Mouse (Mus musculus): ENCODE results near the gene Il17rc. TPM values are rescaled to one million over a fixed set of nuclear protein-coding genes. Genes with fewer than 3 reads are reported as not detected.
A peak's percentile ranks its signal among the peaks of the same experiment; 100 is the strongest.

The Il17rc gene
- polyA plus RNA-seq, 1 experiment from 2014 or later: 1.4 TPM

DNA sequence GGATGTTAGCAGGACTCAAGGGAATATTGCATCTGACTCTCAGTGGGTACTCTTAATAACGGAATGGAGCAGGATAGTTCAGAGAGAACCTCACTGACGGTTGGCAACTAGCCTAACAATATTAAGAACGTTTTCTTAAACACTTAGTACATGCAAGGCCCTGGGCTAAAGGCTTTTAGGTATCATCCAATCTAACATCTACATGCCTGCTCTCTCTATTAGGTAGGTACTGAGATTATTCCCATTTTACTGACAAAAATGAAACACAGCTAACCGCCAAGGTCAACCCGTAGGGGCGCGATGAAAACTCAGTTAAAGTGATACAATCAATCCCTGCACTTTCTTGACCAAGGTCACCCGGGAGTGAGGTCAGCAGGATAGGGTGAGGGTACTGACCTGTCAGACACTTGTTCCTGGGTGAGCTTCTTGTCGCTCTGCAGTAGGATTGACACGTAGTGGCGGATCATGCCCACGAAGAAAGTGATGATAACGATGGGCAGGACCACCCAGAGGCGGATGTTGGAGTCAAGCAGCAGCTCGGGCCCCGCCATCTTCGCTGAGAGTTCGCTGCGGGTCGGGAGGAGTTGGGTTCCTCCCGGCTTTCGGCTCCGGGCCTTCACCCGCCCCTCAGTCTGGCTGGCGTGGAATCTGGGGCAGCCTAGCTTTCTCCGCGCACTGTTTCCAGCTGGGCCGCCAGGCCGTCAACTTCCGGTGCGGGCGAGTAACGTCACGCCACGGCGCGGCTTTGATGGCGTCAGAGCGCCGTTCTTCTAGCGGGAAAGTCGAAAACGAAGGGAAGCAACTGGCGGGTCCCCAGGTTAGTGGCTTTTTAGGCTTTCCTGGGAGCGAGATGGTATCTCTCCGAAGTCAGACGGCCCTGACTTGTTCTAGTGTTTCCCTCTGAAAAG, 60.0 kb downstream of the Il17rc start, which contains the start of the genes Emc3 and Fancd2:
Emc3 (minus strand) TSS at position 721 of the 908 bp plus-strand sequence.
Fancd2 (plus strand) TSS at position 751 of the 908 bp plus-strand sequence.
- Histone ChIP-seq H3K36me3 (ENCODE audit: poor library complexity, severe bottlenecking) (peaks cover 11% of the 10 kb centered on the region; the same call in 1 of the 2 replicates), H3K4me3 (peak within 1 kb of the TSS; percentile 66), H3K4me1 (peaks cover 27% of the 10 kb centered on the region), H3K9ac (peak within 1 kb of the TSS; percentile 82), H3K9me3 (replicated peaks) (no peaks in the 10 kb centered on the region), H3K4me2 (peak within 1 kb of the TSS; percentile 67), H3K27ac (no peak within 1 kb of the TSS), H3K27me3 (no peaks in the 10 kb centered on the region)
- ATAC-seq: peak; percentile 97
- under 1% methylated on average over 47 of the region's 47 CpGs for WGBS

- H3K4me3 ChIP-seq: peak overlapping the region; percentile 66
- ATAC-seq: peak; percentile 28; the same call in 1 of the 2 replicates
- H3K27ac ChIP-seq: no peak overlapping the region
- peaks cover 14% of the 10 kb centered on the region; the same call in 1 of the 2 replicates for H3K36me3 ChIP-seq (ENCODE audit: poor library complexity, severe bottlenecking)
- H3K27me3 ChIP-seq: no peaks in the 10 kb centered on the region
- H3K4me1 ChIP-seq: peaks cover 27% of the 10 kb centered on the region
- H3K9ac ChIP-seq: peak overlapping the region; percentile 82
- 6% methylated on average over 7 of the region's 7 CpGs for WGBS
- no peaks in the 10 kb centered on the region for H3K9me3 ChIP-seq (replicated peaks)
- peak overlapping the region; percentile 67 for H3K4me2 ChIP-seq
Measured at GRCm38 (mm10) chr6:113531840-113532404, 60.7 kb downstream of the Il17rc start.

Small RNA genes lying within 50 kb of the gene (microRNA-seq; reads per million reads assigned to microRNA genes)
- gene Gm23365 (not detected), gene Gm24387 (not detected)

Other genes starting within 250 kb of the Il17rc start
- 42.5 and 45.4 TPM in 2 replicates for gene Mtmr14, start 233.6 kb upstream of the Il17rc start, polyA plus RNA-seq (2015; fragmentation: Nextera tagmentation; extraction: Ambion mirVana)
- 0.39 and 0.68 TPM in 2 replicates for gene Cpne9, start 189.1 kb upstream of the Il17rc start, polyA plus RNA-seq (2015; fragmentation: Nextera tagmentation; extraction: Ambion mirVana)
- 20.0 and 21.5 TPM in 2 replicates for gene Brpf1, start 164.3 kb upstream of the Il17rc start, polyA plus RNA-seq (2015; fragmentation: Nextera tagmentation; extraction: Ambion mirVana)
- 11.4 and 13.3 TPM in 2 replicates for gene Ogg1, start 144.5 kb upstream of the Il17rc start, polyA plus RNA-seq (2015; fragmentation: Nextera tagmentation; extraction: Ambion mirVana)
- 56.1 and 62.7 TPM in 2 replicates for gene Camk1, start 127.4 kb upstream of the Il17rc start, polyA plus RNA-seq (2015; fragmentation: Nextera tagmentation; extraction: Ambion mirVana)
- gene Tada3, start 93.5 kb upstream of the Il17rc start, polyA plus RNA-seq (2015; fragmentation: Nextera tagmentation; extraction: Ambion mirVana): 65.4 and 70.6 TPM in 2 replicates
- gene Arpc4, start 93.3 kb upstream of the Il17rc start, polyA plus RNA-seq (2015; fragmentation: Nextera tagmentation; extraction: Ambion mirVana): 368 and 377 TPM in 2 replicates
- gene Ttll3, start 82.2 kb upstream of the Il17rc start, polyA plus RNA-seq (2015; fragmentation: Nextera tagmentation; extraction: Ambion mirVana): 6.7 and 7.6 TPM in 2 replicates
- gene Rpusd3, start 52.1 kb upstream of the Il17rc start, polyA plus RNA-seq (2015; fragmentation: Nextera tagmentation; extraction: Ambion mirVana): 20.8 and 24.4 TPM in 2 replicates
- gene Cidec, start 35.7 kb upstream of the Il17rc start, polyA plus RNA-seq (2015; fragmentation: Nextera tagmentation; extraction: Ambion mirVana): not detected in 2 replicates
- gene Jagn1, start 28.9 kb upstream of the Il17rc start, polyA plus RNA-seq (2015; fragmentation: Nextera tagmentation; extraction: Ambion mirVana): 86.0 and 92.1 TPM in 2 replicates
- gene Il17re, start 12.9 kb upstream of the Il17rc start, polyA plus RNA-seq (2015; fragmentation: Nextera tagmentation; extraction: Ambion mirVana): 0.05 TPM in 1 of 2 replicates, not detected in the other
- 47.4 and 47.5 TPM in 2 replicates for gene Creld1, start 11.9 kb downstream of the Il17rc start, polyA plus RNA-seq (2015; fragmentation: Nextera tagmentation; extraction: Ambion mirVana)
- gene Prrt3, start 30.5 kb downstream of the Il17rc start, polyA plus RNA-seq (2015; fragmentation: Nextera tagmentation; extraction: Ambion mirVana): 2.8 and 3.1 TPM in 2 replicates
- 84.7 and 87.8 TPM in 2 replicates for gene Emc3, start 60.2 kb downstream of the Il17rc start, polyA plus RNA-seq (2015; fragmentation: Nextera tagmentation; extraction: Ambion mirVana)
- 11.9 and 14.1 TPM in 2 replicates for gene Fancd2, start 60.3 kb downstream of the Il17rc start, polyA plus RNA-seq (2015; fragmentation: Nextera tagmentation; extraction: Ambion mirVana)
- gene Fancd2os, start 129.3 kb downstream of the Il17rc start, polyA plus RNA-seq (2015; fragmentation: Nextera tagmentation; extraction: Ambion mirVana): 0.28 TPM in 1 of 2 replicates, not detected in the other
- 227 TPM in 2 replicates for gene Brk1, start 133.3 kb downstream of the Il17rc start, polyA plus RNA-seq (2015; fragmentation: Nextera tagmentation; extraction: Ambion mirVana)
- gene Vhl, start 152.5 kb downstream of the Il17rc start, polyA plus RNA-seq (2015; fragmentation: Nextera tagmentation; extraction: Ambion mirVana): 57.3 and 63.9 TPM in 2 replicates
- 0.77 and 0.96 TPM in 2 replicates for gene Irak2, start 167.0 kb downstream of the Il17rc start, polyA plus RNA-seq (2015; fragmentation: Nextera tagmentation; extraction: Ambion mirVana)
- 0.47 and 0.81 TPM in 2 replicates for gene Tatdn2, start 225.6 kb downstream of the Il17rc start, polyA plus RNA-seq (2015; fragmentation: Nextera tagmentation; extraction: Ambion mirVana)
- gene Ghrl, start 248.5 kb downstream of the Il17rc start, polyA plus RNA-seq (2015; fragmentation: Nextera tagmentation; extraction: Ambion mirVana): 0.42 and 1.0 TPM in 2 replicates

Measured in forebrain, embryonic 13.5 days (tissue).